In genomic region chr9:33360966-33361365, GRCm38 (mm10) we compare ENCODE assay signal across 17 mouse cellular contexts.
"Had no signal": no experiment of that assay in that cellular context is flagged by ENCODE, and none has a peak within 500 bp of the region (broad histone marks: within the 10 kb centered on the region; RNA-seq: fewer than 3 reads in every experiment).

No protein-coding gene starts in this region.

- H3K4me1 ChIP-seq: lung, embryonic 15.5 days; megakaryocyte, embryonic 14.5 days; midbrain, embryonic 13.5 days; midbrain, embryonic 15.5 days; neural tube, embryonic 13.5 days; stomach, embryonic 15.5 days had no signal

- H3K36me3 ChIP-seq: lung, embryonic 15.5 days; midbrain, embryonic 13.5 days; midbrain, embryonic 15.5 days; neural tube, embryonic 13.5 days; stomach, embryonic 15.5 days had no signal

- DNase-seq: lung, adult 2 months; lung, postnatal 14 days; lung, postnatal 36 days; right cerebral cortex, postnatal 14 days; thymus, adult 2 months; thymus, postnatal 25 days; thymus, postnatal 4 days had no signal

- H3K9me3 ChIP-seq: lung, embryonic 15.5 days; megakaryocyte, embryonic 14.5 days; midbrain, embryonic 13.5 days; midbrain, embryonic 15.5 days; neural tube, embryonic 13.5 days; stomach, embryonic 15.5 days had no signal

- H3K27ac ChIP-seq: lung, embryonic 15.5 days; macrophage; midbrain, embryonic 13.5 days; midbrain, embryonic 15.5 days; neural tube, embryonic 13.5 days; stomach, embryonic 15.5 days; stomach, postnatal 0 days had no signal

- H3K9ac ChIP-seq: lung, embryonic 15.5 days; midbrain, embryonic 13.5 days; midbrain, embryonic 15.5 days; neural tube, embryonic 13.5 days; stomach, embryonic 15.5 days had no signal

- H3K4me3 ChIP-seq: lung, embryonic 15.5 days; megakaryocyte, embryonic 14.5 days; midbrain, embryonic 13.5 days; midbrain, embryonic 15.5 days; neural tube, embryonic 13.5 days; stomach, embryonic 15.5 days had no signal

- ATAC-seq: lung, postnatal 0 days; midbrain, embryonic 13.5 days; midbrain, embryonic 15.5 days had no signal

- H3K4me2 ChIP-seq: lung, embryonic 15.5 days; midbrain, embryonic 11.5 days; midbrain, embryonic 13.5 days; midbrain, embryonic 15.5 days; neural tube, embryonic 13.5 days; stomach, embryonic 15.5 days had no signal

- H3K27me3 ChIP-seq: lung, embryonic 15.5 days; megakaryocyte, embryonic 14.5 days; midbrain, embryonic 13.5 days; midbrain, embryonic 15.5 days; neural tube, embryonic 13.5 days; stomach, embryonic 15.5 days had no signal
